Comparison of ENCODE assay signal across 19 mouse cellular contexts in genomic region chr6:112603866-112604265, GRCm38 (mm10).
"Had no signal": no experiment of that assay in that cellular context is flagged by ENCODE, and none has a peak within 500 bp of the region (broad histone marks: within the 10 kb centered on the region; RNA-seq: fewer than 3 reads in every experiment).

No protein-coding gene starts in this region.

- H3K36me3 ChIP-seq: lung, embryonic 15.5 days; midbrain, embryonic 13.5 days; midbrain, embryonic 15.5 days; neural tube, embryonic 12.5 days; stomach, embryonic 15.5 days had no signal

- H3K27me3 ChIP-seq: lung, embryonic 15.5 days; midbrain, embryonic 13.5 days; midbrain, embryonic 15.5 days; neural tube, embryonic 12.5 days; stomach, embryonic 15.5 days had no signal

- H3K4me3 ChIP-seq: lung, embryonic 15.5 days; megakaryocyte, embryonic 14.5 days; midbrain, embryonic 13.5 days; midbrain, embryonic 15.5 days; neural tube, embryonic 12.5 days; stomach, embryonic 15.5 days had no signal

- DNase-seq: lung, adult 18-20 months; lung, postnatal 14 days; lung, postnatal 36 days; retina, postnatal 1 day; right cerebral cortex, adult 18-20 months; right cerebral cortex, postnatal 14 days; thymus, adult 2 months; thymus, postnatal 25 days; thymus, postnatal 4 days had no signal

- H3K9ac ChIP-seq: lung, embryonic 15.5 days; midbrain, embryonic 13.5 days; midbrain, embryonic 15.5 days; neural tube, embryonic 12.5 days; stomach, embryonic 15.5 days had no signal

- ATAC-seq: lung, postnatal 0 days; midbrain, embryonic 13.5 days; midbrain, embryonic 15.5 days had no signal

- H3K9me3 ChIP-seq: lung, embryonic 15.5 days; megakaryocyte, embryonic 14.5 days; midbrain, embryonic 13.5 days; midbrain, embryonic 15.5 days; neural tube, embryonic 12.5 days; stomach, embryonic 15.5 days had no signal

- H3K4me1 ChIP-seq: lung, embryonic 15.5 days; megakaryocyte, embryonic 14.5 days; midbrain, embryonic 13.5 days; midbrain, embryonic 15.5 days; neural tube, embryonic 12.5 days; stomach, embryonic 15.5 days had no signal

- H3K27ac ChIP-seq: lung, embryonic 15.5 days; macrophage; midbrain, embryonic 13.5 days; midbrain, embryonic 15.5 days; neural tube, embryonic 12.5 days; stomach, embryonic 15.5 days; stomach, postnatal 0 days had no signal

- H3K4me2 ChIP-seq: lung, embryonic 15.5 days; midbrain, embryonic 11.5 days; midbrain, embryonic 13.5 days; midbrain, embryonic 15.5 days; neural tube, embryonic 12.5 days; stomach, embryonic 15.5 days had no signal
